Mouse (Mus musculus): ENCODE measurements at regions not wholly inside any gene's neighbourhood (a gene's known extent, or its start where the extent isn't known, plus 50 kb on each side); places are given as distances from the start of the nearest gene placed in this dataset.

- no peak for DNase-seq (ENCODE audit: extremely low spot score in 1 of 2, low spot score in 2 of 2)
- intact Hi-C loops (cut with DNase I): no loop called here
Measured at GRCm38 (mm10) chr13:18063677-18064076, 70.5 kb upstream of the Yae1d1 start.

- DNase-seq (ENCODE audit: extremely low spot score in 1 of 2, low spot score in 2 of 2): no peak
- intact Hi-C loops (cut with DNase I): no loop called here
Measured at GRCm38 (mm10) chr13:18060265-18060664, 67.1 kb upstream of the Yae1d1 start.

GRCm38 (mm10) chr13:18057231-18057912, 64.2 kb upstream of the Yae1d1 start:
- peak; percentile 43 to 73 for DNase-seq (ENCODE audit: extremely low spot score in 1 of 2, low spot score in 2 of 2)
- intact Hi-C loops (cut with DNase I): loop anchor here (1.0 to 2.0 kb wide), 2 partner anchors 641 to 753 kb away; no protein-coding TSS in a partner anchor

GRCm38 (mm10) chr13:18056816-18057215, 63.7 kb upstream of the Yae1d1 start:
- intact Hi-C loops (cut with DNase I): loop anchor here (1.0 to 2.0 kb wide), 2 partner anchors 642 to 753 kb away; no protein-coding TSS in a partner anchor
- no peak for DNase-seq (ENCODE audit: extremely low spot score in 1 of 2, low spot score in 2 of 2)

GRCm38 (mm10) chr13:18043154-18043553, 50.0 kb upstream of the Yae1d1 start:
- intact Hi-C loops (cut with DNase I): no loop called here
- no peak for DNase-seq (ENCODE audit: extremely low spot score in 1 of 2, low spot score in 2 of 2)
